Mouse (Mus musculus) E14TG2a.4 (cell line): ENCODE measurements around the gene Pax7.

Source experiments
- H3K27me3 ChIP-seq: 2 replicates; pipeline ENCODE4 v1.6.1; 2014; ENCODE audit warnings: low read length, control low read depth; ENCODE audit not compliant: insufficient read depth
- H3K36me3 ChIP-seq: 2 replicates; pipeline ENCODE4 v1.6.1; 2014; ENCODE audit warnings: low read length, control low read depth; ENCODE audit not compliant: insufficient read depth
- H3K4me1 ChIP-seq: replicated peaks from 2 replicates; pipeline ENCODE4 v1.6.1; 2014; ENCODE audit warnings: low read depth, low read length, control low read depth
- H3K4me3 ChIP-seq: replicated peaks from 2 replicates; pipeline ENCODE4 v1.5.1; 2014; ENCODE audit warnings: mild to moderate bottlenecking, low read length
- H3K9me3 ChIP-seq: 2 replicates; pipeline ENCODE4 v1.6.1; 2014; ENCODE audit warnings: low read length, control low read depth
- CTCF ChIP-seq: conservative IDR thresholded peaks from 2 replicates; pipeline ENCODE4 v1.5.1; 2014; ENCODE audit warnings: low read length
- NANOG ChIP-seq: IDR thresholded peaks from 2 replicates; pipeline ENCODE4 v1.6.1; 2014; ENCODE audit warnings: borderline replicate concordance, low read length, mixed read lengths
- POU5F1 ChIP-seq: IDR thresholded peaks from 2 replicates; pipeline ENCODE4 v1.6.1; 2014; ENCODE audit warnings: low read length, borderline replicate concordance

Pax7 gene

DNA sequence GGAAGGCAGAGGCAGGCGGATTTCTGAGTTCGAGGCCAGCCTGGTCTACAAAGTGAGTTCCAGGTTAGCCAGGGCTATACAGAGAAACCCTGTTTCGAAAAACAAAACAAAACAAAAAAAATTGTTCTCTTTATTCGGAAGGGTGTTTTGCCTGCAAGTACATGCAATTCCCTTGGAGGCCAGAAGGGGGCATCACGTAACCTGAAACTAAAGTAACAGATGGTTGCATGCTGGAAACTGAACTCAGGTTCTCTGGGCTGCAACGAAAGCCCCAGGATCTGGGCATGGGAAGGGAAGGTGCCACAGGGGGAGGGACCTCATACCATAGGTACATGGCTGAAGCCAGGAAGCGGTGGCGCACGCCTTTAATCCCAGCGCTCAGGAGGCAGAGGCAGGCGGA lies 129.9 kb downstream of the Pax7 start:
- H3K9me3 ChIP-seq, result no peaks in the 10 kb centered on the region
- H3K4me1 ChIP-seq, result 0 out of 2 replicates have a peak, but pooled peaks cover under 1% of the 10 kb centered on the region
- no peak overlapping the region for H3K4me3 ChIP-seq
- TF ChIP-seq POU5F1 (no peak), CTCF (peak; percentile 74), NANOG (no peak)
- no peaks in the 10 kb centered on the region for H3K36me3 ChIP-seq
- H3K27me3 ChIP-seq, result peaks cover 58% of the 10 kb centered on the region

- Histone ChIP-seq H3K27me3 (peaks cover 59% of the 10 kb centered on the region), H3K4me3 (no peak overlapping the region), H3K9me3 (no peaks in the 10 kb centered on the region), H3K4me1 (peaks cover 3% of the 10 kb centered on the region), H3K36me3 (no peaks in the 10 kb centered on the region)
- TF ChIP-seq CTCF (no peak), NANOG (no peak), POU5F1 (no peak)
Measured at GRCm38 (mm10) chr4:139702914-139703313, 130.4 kb downstream of the Pax7 start.

- Histone ChIP-seq H3K4me1 (peaks cover 11% of the 10 kb centered on the region), H3K27me3 (peaks cover 62% of the 10 kb centered on the region), H3K9me3 (no peaks in the 10 kb centered on the region), H3K36me3 (no peaks in the 10 kb centered on the region), H3K4me3 (no peak overlapping the region)
- TF ChIP-seq NANOG, result no peak
- no peak for TF ChIP-seq POU5F1
- TF ChIP-seq CTCF, result no peak
Measured at GRCm38 (mm10) chr4:139698602-139699001, 134.7 kb downstream of the Pax7 start.

- Histone ChIP-seq H3K36me3 (no peaks in the 10 kb centered on the region), H3K27me3 (peaks cover 65% of the 10 kb centered on the region), H3K4me1 (peaks cover 20% of the 10 kb centered on the region), H3K4me3 (no peak overlapping the region), H3K9me3 (no peaks in the 10 kb centered on the region)
- TF ChIP-seq CTCF (no peak), POU5F1 (no peak), NANOG (no peak)
Measured at GRCm38 (mm10) chr4:139697755-139698154, 135.6 kb downstream of the Pax7 start.

- Histone ChIP-seq H3K27me3 (peaks cover 52% of the 10 kb centered on the region), H3K36me3 (no peaks in the 10 kb centered on the region), H3K4me3 (no peak overlapping the region), H3K4me1 (peaks cover 34% of the 10 kb centered on the region), H3K9me3 (no peaks in the 10 kb centered on the region)
- TF ChIP-seq CTCF (no peak), POU5F1 (no peak), NANOG (no peak)
Measured at GRCm38 (mm10) chr4:139693315-139693714, 140.0 kb downstream of the Pax7 start.

DNA sequence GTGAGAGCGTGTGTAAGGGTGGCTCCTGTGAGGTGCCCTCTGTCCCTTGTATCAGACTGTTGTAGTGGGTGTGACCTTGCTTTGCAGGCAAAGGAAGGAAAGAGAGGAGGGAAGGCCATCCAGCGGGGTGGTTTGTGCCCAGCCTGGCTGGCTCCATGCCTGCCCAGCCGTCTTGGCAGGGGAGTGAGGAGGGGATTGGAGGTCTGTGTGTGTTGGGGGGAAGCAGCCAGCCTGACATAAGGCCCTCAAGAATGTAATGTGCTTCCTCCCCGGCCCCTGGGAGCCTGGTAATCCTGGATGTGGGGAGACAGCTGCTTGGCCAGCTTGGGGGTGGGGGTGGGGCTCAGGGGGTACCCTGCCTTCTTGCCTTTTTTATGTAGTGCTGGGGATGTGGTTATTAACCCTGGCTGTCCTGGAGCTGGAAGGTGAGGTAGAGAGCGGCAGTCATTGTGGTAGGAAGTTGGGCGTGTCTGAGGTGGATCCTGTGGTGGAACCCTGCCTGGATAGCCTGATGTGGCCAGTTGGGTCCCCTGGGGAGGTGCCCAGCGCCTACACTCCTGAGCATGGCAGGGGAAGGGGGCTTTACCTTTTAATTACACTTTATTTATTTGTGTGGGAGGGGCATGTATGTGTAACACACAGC lies 143.6 kb downstream of the Pax7 start:
- no peak overlapping the region for H3K4me3 ChIP-seq
- H3K36me3 ChIP-seq, result no peaks in the 10 kb centered on the region
- peaks cover 41% of the 10 kb centered on the region for H3K4me1 ChIP-seq
- H3K9me3 ChIP-seq, result no peaks in the 10 kb centered on the region
- peaks cover 29% of the 10 kb centered on the region for H3K27me3 ChIP-seq
- no peak for TF ChIP-seq NANOG
- TF ChIP-seq CTCF, result no peak
- no peak for TF ChIP-seq POU5F1

DNA sequence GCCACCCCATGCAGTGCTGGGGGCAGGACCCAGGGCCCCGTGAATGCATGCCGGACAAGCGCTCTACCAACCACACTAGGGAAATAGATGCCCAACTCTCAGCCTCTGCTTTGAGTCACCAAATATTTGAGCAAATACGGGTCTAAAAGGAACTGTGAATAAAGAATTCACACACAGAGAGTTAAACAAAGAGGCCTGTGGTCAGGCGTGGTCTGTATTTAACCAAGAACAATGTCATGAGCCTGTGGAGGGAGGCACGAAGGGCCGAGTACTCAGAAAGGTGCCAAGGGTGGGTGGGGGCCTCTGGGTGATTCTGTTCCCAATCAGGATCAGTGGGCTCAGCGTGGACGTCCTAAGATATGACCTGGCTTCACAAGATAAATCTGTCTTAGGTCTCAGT lies 145.3 kb downstream of the Pax7 start:
- Histone ChIP-seq H3K36me3 (no peaks in the 10 kb centered on the region), H3K9me3 (no peaks in the 10 kb centered on the region), H3K4me1 (peaks cover 48% of the 10 kb centered on the region), H3K27me3 (peaks cover 19% of the 10 kb centered on the region), H3K4me3 (no peak overlapping the region)
- no peak for TF ChIP-seq CTCF
- no peak for TF ChIP-seq NANOG
- TF ChIP-seq POU5F1, result no peak
